Mouse (Mus musculus) erythroblast, adult 5-6 weeks (primary cell): Measurements from ENCODE around the gene Rhbg. TPM values are rescaled to one million over a fixed set of nuclear protein-coding genes. Genes with fewer than 3 reads are reported as not detected.

Source experiments
- ATAC-seq: replicated peaks from 2 replicates; pipeline ENCODE4 v1.8.0; 2016; ENCODE audit warnings: moderate number of reproducible peaks, mild to moderate bottlenecking, moderate TSS enrichment, inconsistent platforms; ENCODE audit not compliant: poor library complexity, low FRiP score, severe bottlenecking
- total RNA-seq, 2 experiments: library from RNA; stranded (forward) in 1 of 2; stranded (reverse) in 1 of 2; fragments of 150-400 nt in 1 of 2; fragments of 200-764, 138-1000 nt in 1 of 2; gene quantifications; 2 replicates each; pipeline versions ENCODE4 v1.2.3 to v1.2.4; 2015 to 2017; ENCODE audit warnings: low replicate concordance in 2 of 2

The Rhbg gene
- total RNA-seq, 2 experiments from 2014 or later: not detected

DNA sequence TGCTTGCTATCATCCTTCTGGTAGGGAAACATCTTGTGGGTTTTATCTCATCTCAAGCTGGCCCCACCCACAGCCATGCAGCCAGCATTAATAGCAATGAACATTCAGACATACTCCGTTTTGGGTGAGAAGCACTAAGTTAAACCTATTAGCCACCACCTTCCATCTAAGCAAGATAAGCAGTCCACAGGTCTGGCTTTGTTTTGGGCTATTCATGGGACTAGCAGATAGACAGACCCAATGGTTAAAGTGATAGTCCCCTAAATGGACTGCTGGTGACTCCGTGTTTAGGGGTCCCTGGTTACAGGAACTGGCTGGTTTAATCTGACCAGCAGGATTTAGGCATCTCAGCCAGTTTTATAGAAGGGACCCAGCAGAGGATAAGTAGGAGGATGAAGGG, 41.5 kb downstream of the Rhbg start:
- no peak for ATAC-seq

- no peak for ATAC-seq
Observed at GRCm38 (mm10) chr3:88212356-88212755, 42.2 kb downstream of the Rhbg start.

DNA sequence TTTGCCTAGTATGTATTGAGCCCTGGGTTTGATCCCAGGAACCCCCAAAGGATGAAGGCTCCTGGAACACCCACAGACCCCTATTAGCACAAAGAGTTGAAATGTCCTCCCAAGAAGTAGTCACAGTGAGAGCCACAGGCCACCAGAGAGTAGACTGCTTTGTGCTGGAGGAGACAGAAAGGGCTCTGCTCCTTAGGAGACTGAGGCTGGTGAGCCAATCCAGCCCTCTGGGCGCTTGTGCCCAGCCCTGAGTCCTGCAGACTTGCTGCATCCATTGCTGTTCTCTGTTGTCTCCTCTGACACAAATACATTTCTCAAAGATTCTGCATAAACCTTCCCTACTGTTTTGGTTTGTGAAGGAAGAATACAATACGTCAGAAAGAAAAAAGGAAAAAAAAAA, 43.6 kb downstream of the Rhbg start:
- ATAC-seq: no peak

DNA sequence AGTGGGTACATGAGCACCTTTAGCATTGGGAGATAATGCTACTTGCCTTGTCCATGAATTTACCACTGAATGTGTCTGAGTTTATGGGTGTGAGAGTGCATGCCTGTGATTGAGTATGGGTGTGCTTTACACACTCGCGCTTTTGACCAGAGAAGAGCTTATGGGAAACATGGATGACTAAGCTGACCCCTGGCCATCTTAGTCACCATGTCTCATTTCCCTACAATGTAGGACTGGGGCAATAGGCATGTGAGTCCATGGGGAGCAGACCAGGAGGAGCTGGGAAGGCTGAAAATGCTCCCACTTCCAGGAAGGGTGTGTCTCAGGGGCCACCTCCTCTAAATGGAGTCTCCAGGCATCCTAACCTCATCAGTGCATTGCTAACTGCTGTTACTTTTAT, 44.4 kb downstream of the Rhbg start:
- ATAC-seq: no peak

GRCm38 (mm10) chr3:88209306-88209705, 45.2 kb downstream of the Rhbg start:
- no peak for ATAC-seq

- ATAC-seq: no peak
Observed at GRCm38 (mm10) chr3:88208226-88208720, 46.2 kb downstream of the Rhbg start.

DNA sequence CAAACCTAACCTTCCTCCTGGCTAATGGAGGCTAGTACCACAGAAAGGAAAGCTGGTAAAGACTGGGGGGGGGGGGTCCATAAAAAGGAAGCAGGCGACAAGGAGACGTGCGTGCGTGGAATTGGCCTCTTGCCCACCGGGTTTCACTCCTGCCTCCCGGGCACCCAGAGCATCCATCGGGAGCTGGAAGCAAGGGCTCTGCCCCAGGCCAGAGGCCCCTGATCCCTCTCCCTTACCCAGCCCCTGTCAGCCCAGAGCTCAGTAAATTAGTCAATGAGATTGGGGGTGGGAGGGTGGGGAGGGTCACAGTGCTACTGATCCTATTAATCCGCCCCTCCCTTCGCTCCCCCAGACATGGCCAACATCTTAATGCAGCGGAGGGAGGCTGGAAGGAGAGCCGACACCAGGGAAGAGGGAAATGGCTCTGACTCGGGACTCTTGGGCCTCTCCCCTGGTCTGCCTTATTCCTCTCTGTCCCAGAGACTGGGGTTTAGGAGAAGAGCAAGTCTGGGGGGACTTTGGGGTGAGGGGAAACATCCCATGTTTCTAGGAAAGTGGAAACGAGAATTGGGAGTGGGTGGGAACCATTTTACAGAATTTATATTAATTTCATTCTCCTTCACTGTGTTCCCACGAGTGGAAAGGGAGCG, 46.9 kb downstream of the Rhbg start:
- ATAC-seq: no peak

DNA sequence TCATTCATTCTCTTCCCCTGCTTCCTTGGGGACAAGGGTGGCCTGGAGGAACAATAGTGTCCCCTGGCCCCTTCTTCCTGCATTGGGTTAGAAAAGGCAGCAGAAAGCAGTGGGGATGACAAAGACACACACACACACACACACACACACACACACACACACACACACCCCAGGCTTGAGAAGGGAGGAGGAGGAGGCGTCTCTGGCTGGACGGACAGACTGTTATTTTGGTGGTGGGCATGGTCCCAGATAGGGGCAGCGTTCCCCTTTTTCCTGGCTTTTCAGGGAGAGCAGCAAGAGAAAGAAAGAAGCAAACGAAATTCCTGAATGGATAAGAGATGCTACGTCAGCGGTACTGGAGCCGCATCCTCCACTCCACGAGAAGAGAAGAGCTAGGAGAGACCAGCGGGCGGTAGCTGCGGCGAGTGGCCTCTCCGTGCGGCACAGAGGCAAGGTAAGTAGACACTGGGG, 47.6 kb downstream of the Rhbg start:
- ATAC-seq: no peak

- no peak for ATAC-seq
Observed at GRCm38 (mm10) chr3:88206500-88206899, 48.0 kb downstream of the Rhbg start.

- no peak for ATAC-seq
Observed at GRCm38 (mm10) chr3:88205563-88206491, 48.7 kb downstream of the Rhbg start.

- no peak for ATAC-seq
Observed at GRCm38 (mm10) chr3:88205176-88205562, 49.3 kb downstream of the Rhbg start.

GRCm38 (mm10) chr3:88204751-88205150, 49.8 kb downstream of the Rhbg start:
- ATAC-seq: no peak

GRCm38 (mm10) chr3:88203999-88204700, 50.4 kb downstream of the Rhbg start:
- no peak for ATAC-seq

GRCm38 (mm10) chr3:88203456-88203855, 51.1 kb downstream of the Rhbg start:
- no peak for ATAC-seq

DNA sequence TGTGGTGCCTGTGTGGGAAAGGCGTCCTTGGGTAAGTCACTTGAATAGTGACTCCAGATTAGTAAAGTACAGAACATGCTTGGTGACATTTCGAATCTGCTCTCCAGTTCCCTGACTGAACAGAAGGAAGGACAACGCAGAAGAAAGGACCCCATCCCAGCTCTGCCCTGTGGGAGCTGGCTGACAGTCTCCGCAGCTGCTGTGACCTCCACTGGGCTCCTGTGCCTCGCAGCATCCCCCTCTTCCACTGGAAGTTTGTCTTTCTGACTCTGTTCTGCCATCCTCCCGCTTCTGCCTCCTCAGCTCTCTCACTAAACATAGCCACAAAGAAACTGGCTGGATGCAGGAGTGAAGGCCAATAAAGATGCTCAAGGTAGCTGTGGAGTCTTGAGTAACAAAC, 51.5 kb downstream of the Rhbg start:
- ATAC-seq: no peak

- ATAC-seq: no peak
Observed at GRCm38 (mm10) chr3:88201640-88202039, 52.9 kb downstream of the Rhbg start.

GRCm38 (mm10) chr3:88200972-88201330, 53.6 kb downstream of the Rhbg start:
- ATAC-seq: no peak

GRCm38 (mm10) chr3:88200161-88200971, 54.1 kb downstream of the Rhbg start:
- no peak for ATAC-seq

- ATAC-seq: no peak
Observed at GRCm38 (mm10) chr3:88199541-88200110, 54.9 kb downstream of the Rhbg start.
